Mouse (Mus musculus): ENCODE results near the gene Med15. TPM values are rescaled to one million over a fixed set of nuclear protein-coding genes. Genes with fewer than 3 reads are reported as not detected.

Med15 gene
- 10 to 100 TPM; 76.7 to 81.8 TPM for total RNA-seq (2021)
- long read RNA-seq, experiment 1, transcript Med15-202 (17 exons, 3,230 nt): major isoform, 14 of 52 reads
- long read RNA-seq, experiment 1, transcript Med15-201 (18 exons, 3,410 nt): minor isoform, 6 of 52 reads
- long read RNA-seq, experiment 1, partial matches to known transcripts: 9 of 52 reads
- long read RNA-seq, experiment 1, other reads (novel, unspliced or antisense): 23 of 52 reads
- long read RNA-seq, experiment 2, transcript Med15-202 (17 exons, 3,230 nt): major isoform, 18 of 58 reads
- long read RNA-seq, experiment 2, transcript Med15-201 (18 exons, 3,410 nt): minor isoform, 7 of 58 reads
- long read RNA-seq, experiment 2, partial matches to known transcripts: 14 of 58 reads
- long read RNA-seq, experiment 2, other reads (novel, unspliced or antisense): 18 of 58 reads

DNA sequence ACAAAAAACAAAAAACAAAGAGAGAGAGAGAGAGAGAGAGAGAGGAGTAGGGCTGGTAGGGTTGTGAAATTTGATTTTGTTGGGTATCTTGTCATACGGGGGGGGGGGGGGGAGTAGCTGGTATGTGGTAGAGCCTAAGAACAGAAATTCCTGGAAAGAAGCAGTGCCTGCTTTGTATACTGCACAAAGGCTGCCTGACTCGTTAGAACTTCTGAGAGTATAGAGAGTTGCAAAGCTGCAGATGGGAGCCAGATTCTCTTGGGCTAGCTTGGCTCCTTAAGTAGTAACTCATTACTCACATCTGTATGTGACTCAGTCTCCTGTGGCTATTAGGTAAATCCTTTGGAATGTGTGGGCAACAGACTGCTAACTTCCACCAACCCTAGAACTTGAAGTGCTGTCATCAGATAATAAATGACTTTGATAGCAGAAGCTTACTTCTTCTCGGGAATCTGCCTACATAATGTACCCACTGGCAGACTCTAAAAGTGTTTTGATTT is at the start of gene Med15:
Gene Med15, minus strand, starts transcription at position 51 of the 500 bp plus-strand sequence.
- TF ChIP-seq CTCF (conservative IDR thresholded peaks at IDR 0.05): no peak
- DNase-seq (ENCODE audit: low spot score in 2 of 2): no peak
- Histone ChIP-seq H3K27ac (no peak within 1 kb of the TSS), H3K4me3 (no peak within 1 kb of the TSS)

DNA sequence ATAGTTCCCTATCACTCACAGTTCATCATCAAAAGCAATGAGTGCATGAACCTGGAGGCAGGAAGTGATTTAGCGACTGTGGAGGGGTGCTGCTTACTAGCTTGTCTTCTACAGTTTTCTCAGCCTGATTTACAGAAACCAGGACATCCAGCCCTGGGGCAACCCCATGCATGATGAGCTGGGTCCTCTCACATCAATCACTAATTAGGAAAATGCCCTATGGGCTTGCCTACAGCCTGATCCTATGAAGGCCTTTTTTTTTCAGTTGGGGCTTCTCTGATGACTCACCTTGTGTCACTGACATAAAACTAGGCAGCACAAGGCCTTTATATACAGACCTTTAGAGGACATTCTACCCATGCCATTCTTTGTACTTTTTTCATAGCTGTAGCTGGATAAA is 47.0 kb upstream of the Med15 start:
- no peak for DNase-seq (ENCODE audit: low spot score in 2 of 2)
- no peak for TF ChIP-seq CTCF (conservative IDR thresholded peaks at IDR 0.05)
- Histone ChIP-seq H3K4me3 (no peak overlapping the region), H3K27ac (no peak overlapping the region)

DNA sequence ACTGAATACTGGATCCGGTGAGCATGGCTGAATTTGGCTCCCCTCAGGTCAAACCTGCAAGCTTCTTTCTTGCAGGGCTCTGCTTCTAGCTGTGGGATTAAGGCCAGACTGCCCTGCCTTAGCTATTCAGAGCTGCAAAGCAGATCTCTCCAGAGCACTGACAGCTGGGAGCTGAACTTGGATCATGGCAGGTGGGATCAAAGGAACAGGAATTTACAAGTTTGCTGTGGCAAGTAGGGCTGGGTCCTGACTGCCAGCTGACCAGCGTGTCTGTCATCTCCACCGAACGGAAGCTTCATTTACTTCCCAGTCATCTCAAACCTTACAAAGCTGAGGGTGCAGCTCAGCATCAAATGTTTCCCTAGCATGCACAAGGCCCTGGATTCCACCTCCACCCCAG is 45.5 kb upstream of the Med15 start:
- H3K4me3 ChIP-seq: no peak overlapping the region
- no peak for DNase-seq (ENCODE audit: low spot score in 2 of 2)
- TF ChIP-seq CTCF (conservative IDR thresholded peaks at IDR 0.05): no peak
- no peak overlapping the region for H3K27ac ChIP-seq

DNA sequence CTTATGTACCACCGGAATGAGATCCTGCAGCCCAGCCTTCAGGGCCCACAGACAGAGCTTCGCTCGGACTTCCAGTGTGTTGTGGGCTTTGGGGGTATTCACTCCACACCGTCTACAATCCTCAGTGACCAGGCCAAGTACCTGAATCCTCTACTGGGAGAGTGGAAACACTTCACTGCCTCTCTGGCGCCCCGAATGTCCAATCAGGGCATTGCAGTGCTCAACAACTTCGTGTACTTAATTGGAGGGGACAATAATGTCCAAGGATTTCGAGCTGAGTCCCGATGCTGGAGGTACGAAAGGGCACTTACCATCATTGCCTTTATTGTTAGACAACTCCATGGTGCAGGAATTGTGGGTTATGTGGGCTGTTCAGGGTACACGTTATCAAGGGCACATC is 44.1 kb upstream of the Med15 start:
- TF ChIP-seq CTCF (conservative IDR thresholded peaks at IDR 0.05): peak; percentile 82
- Histone ChIP-seq H3K27ac (no peak overlapping the region), H3K4me3 (no peak overlapping the region)
- DNase-seq (ENCODE audit: low spot score in 2 of 2): no peak

DNA sequence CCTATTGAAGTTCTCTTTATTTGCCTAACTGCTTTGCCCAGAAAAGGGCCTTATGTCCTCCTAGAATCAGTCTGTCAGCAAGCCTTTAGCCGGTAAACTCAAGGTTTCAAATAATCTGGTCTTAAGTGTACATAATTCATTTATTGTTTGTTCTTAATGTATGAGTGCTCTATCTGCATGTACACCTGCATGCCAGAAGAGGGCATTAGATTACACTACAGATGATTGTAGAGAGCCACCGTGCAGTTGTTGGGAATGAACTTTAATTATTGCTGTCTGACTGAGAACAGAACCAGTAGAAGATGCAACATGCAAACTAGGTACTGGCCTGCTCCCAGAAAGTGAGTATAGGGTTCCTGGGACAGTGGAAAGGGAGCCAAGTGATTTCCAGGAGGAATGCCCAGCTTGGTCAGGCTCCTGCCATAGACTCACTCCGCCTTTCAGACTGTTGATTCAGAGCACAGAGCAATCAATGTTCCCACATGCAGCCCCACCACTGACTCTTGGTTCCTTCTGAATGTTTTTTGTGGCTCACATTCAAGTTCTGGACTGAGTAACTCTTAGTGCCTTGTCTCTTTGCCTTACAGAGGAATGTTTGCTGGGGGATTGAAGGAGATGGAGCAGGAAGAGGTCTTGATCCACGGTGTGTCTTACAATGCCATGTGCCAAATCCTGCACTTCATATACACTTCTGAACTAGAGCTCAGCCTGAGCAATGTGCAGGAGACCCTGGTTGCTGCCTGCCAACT is 38.6 kb upstream of the Med15 start:
- H3K27ac ChIP-seq: no peak overlapping the region
- TF ChIP-seq CTCF (conservative IDR thresholded peaks at IDR 0.05): peak; percentile 72
- H3K4me3 ChIP-seq: no peak overlapping the region
- no peak for DNase-seq (ENCODE audit: low spot score in 2 of 2)

DNA sequence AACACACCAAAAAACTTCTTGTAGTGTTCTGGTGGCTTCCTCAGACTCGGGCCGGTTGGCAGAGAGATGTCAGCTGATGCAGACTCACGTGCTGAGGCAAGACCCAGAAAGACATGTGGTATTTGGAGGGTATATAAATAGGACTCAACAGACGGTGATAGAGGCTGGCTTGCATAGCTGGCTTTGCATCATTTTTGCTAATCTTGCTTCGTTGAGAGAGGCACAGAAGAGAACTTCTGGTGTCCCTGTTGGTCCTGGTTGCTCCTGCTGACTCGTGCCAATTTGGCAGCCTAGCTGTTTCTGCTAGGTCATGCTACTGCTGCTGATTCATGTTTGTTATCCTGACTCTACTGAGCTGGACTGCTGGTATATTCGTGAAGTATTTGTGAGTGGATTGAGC is 36.1 kb upstream of the Med15 start:
- no peak overlapping the region for H3K4me3 ChIP-seq
- no peak for TF ChIP-seq CTCF (conservative IDR thresholded peaks at IDR 0.05)
- peak; percentile 35 to 51 for DNase-seq (ENCODE audit: low spot score in 2 of 2)
- H3K27ac ChIP-seq: peak overlapping the region; percentile 53; the same call in 1 of the 2 replicates

DNA sequence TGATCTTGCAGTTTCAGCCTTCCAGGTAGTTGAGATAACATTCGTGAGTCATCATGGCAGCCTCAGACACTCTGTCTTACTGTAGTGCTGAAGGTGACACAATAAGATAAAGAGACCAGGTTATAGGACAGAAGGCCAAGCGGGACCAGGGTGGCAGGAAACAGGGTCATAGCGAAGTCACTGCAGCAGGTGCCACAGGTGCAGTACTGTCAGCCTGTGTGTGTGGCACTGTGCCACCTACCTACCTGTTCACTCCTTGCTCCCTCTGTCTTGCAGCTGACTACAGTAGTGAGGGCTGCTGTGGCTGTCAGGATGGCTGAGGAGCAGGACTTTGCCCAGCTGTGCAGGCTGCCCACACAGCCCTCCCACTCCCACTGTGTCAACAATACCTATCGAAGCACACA is 31.4 kb upstream of the Med15 start:
- no peak overlapping the region for H3K27ac ChIP-seq
- no peak overlapping the region for H3K4me3 ChIP-seq
- TF ChIP-seq CTCF (conservative IDR thresholded peaks at IDR 0.05): no peak
- no peak for DNase-seq (ENCODE audit: low spot score in 2 of 2)

DNA sequence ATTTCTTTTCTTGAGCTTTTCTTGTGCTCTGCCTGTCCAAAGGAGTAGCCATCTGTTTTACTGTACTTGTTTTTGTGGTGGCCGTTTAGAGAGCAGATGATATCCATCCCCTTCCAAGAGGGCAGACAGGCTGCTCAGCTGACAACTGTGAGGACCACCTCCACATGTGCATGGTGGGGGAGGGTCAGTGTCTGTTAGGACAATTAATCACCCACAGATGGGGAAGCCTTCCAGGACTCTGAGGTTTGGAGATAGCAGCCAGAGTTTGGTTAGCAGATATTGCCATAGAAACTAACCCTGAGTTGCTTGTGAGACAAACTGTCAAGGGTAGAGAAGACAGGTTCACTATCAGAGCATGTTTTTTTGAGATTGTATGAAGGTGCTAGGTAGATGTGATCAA is 28.4 kb upstream of the Med15 start:
- H3K27ac ChIP-seq: 0 out of 2 replicates have a peak overlapping the region, but pooled peaks have one; percentile 7
- DNase-seq (ENCODE audit: low spot score in 2 of 2): no peak
- H3K4me3 ChIP-seq: no peak overlapping the region; the same call in 1 of the 2 replicates
- no peak for TF ChIP-seq CTCF (conservative IDR thresholded peaks at IDR 0.05)

DNA sequence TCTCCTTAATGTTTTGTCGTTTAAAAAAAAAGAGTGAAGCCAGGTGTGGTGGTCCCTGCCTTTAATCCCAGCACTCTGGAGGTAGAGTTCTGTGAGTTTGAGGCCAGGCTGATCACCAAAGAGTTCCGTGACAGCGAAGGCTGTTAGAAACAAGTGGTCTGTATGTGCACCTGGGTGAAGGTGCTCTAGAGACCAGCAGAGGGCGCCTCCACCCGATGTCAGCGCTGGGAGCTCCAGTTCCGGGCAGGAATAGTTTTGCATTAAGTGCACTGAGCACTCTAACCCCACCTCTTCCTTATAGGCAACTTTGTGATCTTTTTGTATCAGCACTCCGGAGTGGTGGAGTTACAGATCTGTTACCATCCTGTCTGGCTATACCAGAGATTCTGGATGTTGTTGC is 28.0 kb upstream of the Med15 start:
- peak overlapping the region; percentile 59 for H3K4me3 ChIP-seq
- peak in 1 of 2 experiments; percentile 31 for DNase-seq (ENCODE audit: low spot score in 2 of 2)
- no peak overlapping the region for H3K27ac ChIP-seq
- peak; percentile 81 for TF ChIP-seq CTCF (conservative IDR thresholded peaks at IDR 0.05)

DNA sequence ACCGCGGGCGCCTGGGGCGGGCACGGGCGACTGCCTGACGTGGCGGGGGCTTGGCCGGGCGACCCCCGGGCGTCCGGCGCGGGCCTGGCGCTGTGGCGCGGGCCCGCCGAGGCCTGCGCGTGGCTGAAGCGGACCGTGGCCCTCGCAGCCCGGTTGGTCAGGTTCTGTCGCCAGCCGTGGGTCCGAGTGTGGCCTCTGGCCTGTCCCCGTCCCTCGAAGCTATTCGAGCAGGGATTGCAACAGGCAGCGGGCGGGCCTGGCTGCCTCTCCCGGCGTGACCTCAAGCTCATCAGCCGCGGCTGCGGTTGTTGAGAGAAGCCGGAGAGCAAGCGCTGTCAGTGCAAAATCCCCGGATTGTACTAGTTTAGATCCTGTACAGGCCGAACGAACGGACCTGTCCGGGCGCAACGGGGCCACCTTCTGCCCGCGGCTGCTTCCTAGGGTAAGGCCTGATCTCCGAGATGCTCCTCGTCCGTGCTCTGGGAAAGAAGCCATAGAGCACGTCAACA is 27.2 kb upstream of the Med15 start:
- Histone ChIP-seq H3K4me3 (peak overlapping the region; percentile 59), H3K27ac (peak overlapping the region; percentile 89)
- no peak for TF ChIP-seq CTCF (conservative IDR thresholded peaks at IDR 0.05)
- peak in 1 of 2 experiments; percentile 11 for DNase-seq (ENCODE audit: low spot score in 2 of 2)

DNA sequence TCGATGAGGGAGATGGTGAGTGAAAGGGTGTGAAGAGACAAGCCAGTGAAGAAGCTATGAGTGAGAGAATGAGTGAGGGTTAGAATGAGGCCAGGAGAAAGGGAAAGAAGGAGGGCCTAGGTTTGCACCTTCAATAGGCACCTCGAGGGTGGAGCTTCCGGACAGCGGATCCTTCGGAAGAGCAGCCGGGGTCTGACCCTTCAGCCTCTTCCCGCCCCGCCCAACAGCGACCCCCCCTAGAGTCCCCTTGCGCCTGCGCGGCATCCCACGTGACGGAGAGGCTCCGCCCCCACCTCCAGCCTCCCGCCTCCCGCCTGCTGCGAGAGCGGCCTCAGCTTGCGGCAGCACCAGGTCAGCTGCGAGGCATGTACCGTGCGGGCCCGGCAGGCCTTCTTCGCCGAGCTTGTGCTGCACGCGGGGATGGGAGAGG is 26.7 kb upstream of the Med15 start, which contains the start of gene Klhl22:
Gene Klhl22, plus strand, starts transcription at position 275 of the 430 bp plus-strand sequence.
- DNase-seq (ENCODE audit: low spot score in 2 of 2): peak; percentile 87 to 93
- no peak for TF ChIP-seq CTCF (conservative IDR thresholded peaks at IDR 0.05)
- Histone ChIP-seq H3K4me3 (peak within 1 kb of the TSS; percentile 59), H3K27ac (peak within 1 kb of the TSS; percentile 89)

DNA sequence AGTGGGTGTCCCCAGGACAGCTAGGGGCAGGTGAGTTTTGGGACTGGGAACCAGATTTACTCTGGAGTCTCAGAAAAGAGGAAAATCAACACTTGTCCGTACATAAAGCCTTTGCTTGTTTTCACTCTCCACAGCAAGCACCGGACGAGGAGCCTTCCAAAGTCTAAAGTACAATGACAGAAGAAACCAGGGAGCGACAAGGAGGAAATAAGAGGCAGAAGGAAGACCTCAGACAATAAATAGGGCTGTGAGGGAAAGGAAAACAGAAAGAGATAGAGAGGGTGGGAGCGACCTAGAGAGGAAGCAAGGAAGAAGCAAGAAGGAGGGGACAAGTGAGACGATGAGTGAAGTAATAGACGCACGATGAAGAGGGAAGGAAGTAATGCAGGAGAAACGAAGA is 26.2 kb upstream of the Med15 start:
- peak overlapping the region; percentile 89 for H3K27ac ChIP-seq
- peak overlapping the region; percentile 59 for H3K4me3 ChIP-seq
- no peak for TF ChIP-seq CTCF (conservative IDR thresholded peaks at IDR 0.05)
- no peak for DNase-seq (ENCODE audit: low spot score in 2 of 2)

DNA sequence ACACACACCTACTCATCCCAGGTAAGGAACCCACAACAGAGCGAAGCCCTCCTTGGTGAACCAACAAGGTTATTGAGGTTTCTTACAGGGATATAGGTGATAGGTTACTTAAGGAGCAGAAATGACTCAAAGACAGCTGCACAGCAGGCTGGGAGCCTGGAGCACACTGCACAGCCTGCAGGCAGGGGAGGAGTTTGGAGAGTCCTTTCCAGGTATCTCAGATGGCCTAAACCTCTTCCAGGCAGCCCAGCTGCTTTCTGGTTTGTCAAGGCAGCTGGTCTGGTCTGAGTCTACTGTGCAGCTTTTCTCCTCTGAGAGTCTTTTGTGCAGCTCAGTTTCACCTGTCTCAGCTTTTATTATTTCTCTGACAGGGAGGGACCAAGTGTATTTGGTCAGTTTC is 25.1 kb upstream of the Med15 start:
- no peak overlapping the region for H3K27ac ChIP-seq
- no peak for TF ChIP-seq CTCF (conservative IDR thresholded peaks at IDR 0.05)
- no peak overlapping the region for H3K4me3 ChIP-seq
- no peak for DNase-seq (ENCODE audit: low spot score in 2 of 2)
